Mouse (Mus musculus): ENCODE results near the gene Rpl23.

Gene Rpl23

GRCm38 (mm10) chr11:97816916-97817315 is 34.7 kb upstream of the Rpl23 start:
- in situ Hi-C loops (cut with MboI; ENCODE audit: low pct_unique_long_range_greater_than_20kb in 1 of 2, low sequenced_read_pairs in 2 of 2, unreplicated experiment in 1 of 2) = no loop called here

GRCm38 (mm10) chr11:97816176-97816575 is 33.9 kb upstream of the Rpl23 start:
- in situ Hi-C loops (cut with MboI; ENCODE audit: low pct_unique_long_range_greater_than_20kb in 1 of 2, low sequenced_read_pairs in 2 of 2, unreplicated experiment in 1 of 2) = no loop called here

GRCm38 (mm10) chr11:97815736-97816135 is 33.5 kb upstream of the Rpl23 start:
- in situ Hi-C loops (cut with MboI; ENCODE audit: low pct_unique_long_range_greater_than_20kb in 1 of 2, low sequenced_read_pairs in 2 of 2, unreplicated experiment in 1 of 2) = no loop called here

GRCm38 (mm10) chr11:97813746-97814515 is 31.7 kb upstream of the Rpl23 start:
- in situ Hi-C loops (cut with MboI; ENCODE audit: low pct_unique_long_range_greater_than_20kb in 1 of 2, low sequenced_read_pairs in 2 of 2, unreplicated experiment in 1 of 2) = no loop called here

- in situ Hi-C loops (cut with MboI; ENCODE audit: low pct_unique_long_range_greater_than_20kb in 1 of 2, low sequenced_read_pairs in 2 of 2, unreplicated experiment in 1 of 2) = no loop called here
Measured at GRCm38 (mm10) chr11:97813085-97813484, 30.8 kb upstream of the Rpl23 start.

GRCm38 (mm10) chr11:97812491-97812921 is 30.3 kb upstream of the Rpl23 start:
- in situ Hi-C loops (cut with MboI; ENCODE audit: low pct_unique_long_range_greater_than_20kb in 1 of 2, low sequenced_read_pairs in 2 of 2, unreplicated experiment in 1 of 2) = no loop called here

GRCm38 (mm10) chr11:97811569-97812362 is 29.5 kb upstream of the Rpl23 start:
- in situ Hi-C loops (cut with MboI; ENCODE audit: low pct_unique_long_range_greater_than_20kb in 1 of 2, low sequenced_read_pairs in 2 of 2, unreplicated experiment in 1 of 2) = no loop called here

GRCm38 (mm10) chr11:97810970-97811369 is 28.7 kb upstream of the Rpl23 start:
- in situ Hi-C loops (cut with MboI; ENCODE audit: low pct_unique_long_range_greater_than_20kb in 1 of 2, low sequenced_read_pairs in 2 of 2, unreplicated experiment in 1 of 2) = no loop called here

GRCm38 (mm10) chr11:97810356-97810755 is 28.1 kb upstream of the Rpl23 start:
- in situ Hi-C loops (cut with MboI; ENCODE audit: low pct_unique_long_range_greater_than_20kb in 1 of 2, low sequenced_read_pairs in 2 of 2, unreplicated experiment in 1 of 2) = no loop called here

- in situ Hi-C loops (cut with MboI; ENCODE audit: low pct_unique_long_range_greater_than_20kb in 1 of 2, low sequenced_read_pairs in 2 of 2, unreplicated experiment in 1 of 2) = no loop called here
Measured at GRCm38 (mm10) chr11:97809235-97810121, 27.2 kb upstream of the Rpl23 start.

GRCm38 (mm10) chr11:97808621-97809234 is 26.5 kb upstream of the Rpl23 start:
- in situ Hi-C loops (cut with MboI; ENCODE audit: low pct_unique_long_range_greater_than_20kb in 1 of 2, low sequenced_read_pairs in 2 of 2, unreplicated experiment in 1 of 2) = no loop called here

- in situ Hi-C loops (cut with MboI; ENCODE audit: low pct_unique_long_range_greater_than_20kb in 1 of 2, low sequenced_read_pairs in 2 of 2, unreplicated experiment in 1 of 2) = no loop called here
Measured at GRCm38 (mm10) chr11:97808093-97808492, 25.9 kb upstream of the Rpl23 start.

- in situ Hi-C loops (cut with MboI; ENCODE audit: low pct_unique_long_range_greater_than_20kb in 1 of 2, low sequenced_read_pairs in 2 of 2, unreplicated experiment in 1 of 2) = no loop called here
Measured at GRCm38 (mm10) chr11:97807626-97808025, 25.4 kb upstream of the Rpl23 start.

- in situ Hi-C loops (cut with MboI; ENCODE audit: low pct_unique_long_range_greater_than_20kb in 1 of 2, low sequenced_read_pairs in 2 of 2, unreplicated experiment in 1 of 2) = no loop called here
Measured at GRCm38 (mm10) chr11:97806613-97806964, 24.4 kb upstream of the Rpl23 start.

GRCm38 (mm10) chr11:97805662-97806612 is 23.7 kb upstream of the Rpl23 start:
- in situ Hi-C loops (cut with MboI; ENCODE audit: low pct_unique_long_range_greater_than_20kb in 1 of 2, low sequenced_read_pairs in 2 of 2, unreplicated experiment in 1 of 2) = no loop called here

- in situ Hi-C loops (cut with MboI; ENCODE audit: low pct_unique_long_range_greater_than_20kb in 1 of 2, low sequenced_read_pairs in 2 of 2, unreplicated experiment in 1 of 2) = no loop called here
Measured at GRCm38 (mm10) chr11:97804841-97805661, 22.8 kb upstream of the Rpl23 start.

- in situ Hi-C loops (cut with MboI; ENCODE audit: low pct_unique_long_range_greater_than_20kb in 1 of 2, low sequenced_read_pairs in 2 of 2, unreplicated experiment in 1 of 2) = no loop called here
Measured at GRCm38 (mm10) chr11:97803847-97804246, 21.6 kb upstream of the Rpl23 start.

All from mouse embryonic stem cell (cell line).